Mouse (Mus musculus) MEL (cell line): ENCODE results near the gene Arhgef39. TPM values are rescaled to one million over a fixed set of nuclear protein-coding genes. Genes with fewer than 3 reads are reported as not detected.

ENCODE experiments used
- DNase-seq: peaks from one replicate; pipeline ENCODE4 v3.0.0; 2011; ENCODE audit warnings: low read depth, low spot score
- H3K27ac ChIP-seq: 2 replicates; pipeline ENCODE4 v1.5.1; 2012; ENCODE audit warnings: low read depth, mild to moderate bottlenecking, control low read depth, low read length, moderate library complexity; ENCODE audit not compliant: control insufficient read depth
- H3K27me3 ChIP-seq, 2 experiments: fragments of 150-350 bp in 1 of 2; sonication (generic) in 1 of 2; 2 replicates each; pipeline ENCODE4 v1.6.1; 2012; ENCODE audit warnings: low read length in 2 of 2, mild to moderate bottlenecking in 2 of 2, improper control_type of control experiment in 1 of 2, moderate library complexity in 1 of 2; ENCODE audit not compliant: insufficient read depth in 2 of 2, control insufficient read depth in 1 of 2
- H3K36me3 ChIP-seq, 2 experiments: 2 replicates each; pipeline ENCODE4 v1.6.1; 2012 to 2014; ENCODE audit warnings: low read length in 2 of 2, improper control_type of control experiment in 1 of 2, inconsistent platforms in 1 of 2, mild to moderate bottlenecking in 1 of 2; ENCODE audit not compliant: insufficient read depth in 2 of 2, control insufficient read depth in 1 of 2
- H3K4me1 ChIP-seq, 2 experiments: fragments of 150-350 bp in 1 of 2; sonication (generic) in 1 of 2; 2 replicates each; pipeline ENCODE4 v1.6.1; 2012; ENCODE audit warnings: low read length in 2 of 2, improper control_type of control experiment in 1 of 2, mild to moderate bottlenecking in 1 of 2; ENCODE audit not compliant: insufficient read depth in 2 of 2, control insufficient read depth in 1 of 2
- H3K4me3 ChIP-seq, 2 experiments: fragments of 150-350 bp in 1 of 2; sonication (generic) in 1 of 2; 2 replicates each; pipeline ENCODE4 v1.5.1; 2012; ENCODE audit warnings: low read depth in 2 of 2, low read length in 2 of 2, mild to moderate bottlenecking in 2 of 2, moderate library complexity in 2 of 2, control low read depth in 1 of 2, improper control_type of control experiment in 1 of 2; ENCODE audit not compliant: control insufficient read depth in 1 of 2, insufficient read depth in 1 of 2
- H3K79me2 ChIP-seq: 2 replicates; pipeline ENCODE4 v1.6.1; 2012; ENCODE audit warnings: mild to moderate bottlenecking, low read length, moderate library complexity; ENCODE audit not compliant: control insufficient read depth, poor library complexity, insufficient read depth
- H3K9ac ChIP-seq: 2 replicates; pipeline ENCODE4 v1.6.1; 2012; ENCODE audit warnings: low read depth, mild to moderate bottlenecking, control low read depth, low read length, moderate library complexity; ENCODE audit not compliant: control insufficient read depth, poor library complexity, severe bottlenecking
- H3K9me3 ChIP-seq: fragments of 150-350 bp; sonication (generic); replicated peaks from 2 replicates; pipeline ENCODE4 v1.6.1; 2012; ENCODE audit warnings: mild to moderate bottlenecking, low read length, improper control_type of control experiment, moderate library complexity; ENCODE audit not compliant: insufficient read depth
- CHD1 ChIP-seq: IDR thresholded peaks from 2 replicates; pipeline ENCODE4 v1.6.1; 2012; ENCODE audit warnings: low read depth, mild to moderate bottlenecking, inconsistent platforms, low read length, improper control_type of control experiment
- CHD2 ChIP-seq: IDR thresholded peaks from 2 replicates; pipeline ENCODE4 v1.6.1; 2011; ENCODE audit warnings: low read length, improper control_type of control experiment
- E2F4 ChIP-seq: IDR thresholded peaks from 2 replicates; pipeline ENCODE4 v1.6.1; 2011; ENCODE audit warnings: low read depth, low read length, improper control_type of control experiment, borderline replicate concordance
- ELF1 ChIP-seq: IDR thresholded peaks from 2 replicates; pipeline ENCODE4 v1.6.1; 2014; ENCODE audit warnings: low read depth, mild to moderate bottlenecking, inconsistent platforms, low read length, improper control_type of control experiment, moderate library complexity
- EP300 ChIP-seq, 2 experiments: IDR thresholded peaks; 2 replicates each; pipeline ENCODE4 v1.6.1; 2011; ENCODE audit warnings: improper control_type of control experiment in 2 of 2, low read length in 2 of 2, low read depth in 1 of 2, mild to moderate bottlenecking in 1 of 2
- ETS1 ChIP-seq: IDR thresholded peaks from 2 replicates; pipeline ENCODE4 v1.6.1; 2012; ENCODE audit warnings: low read depth, mild to moderate bottlenecking, inconsistent platforms, low read length, improper control_type of control experiment, moderate library complexity
- GABPA ChIP-seq: IDR thresholded peaks from 2 replicates; pipeline ENCODE4 v1.6.1; 2012; ENCODE audit warnings: low read depth, mild to moderate bottlenecking, inconsistent platforms, low read length, improper control_type of control experiment, moderate library complexity
- HCFC1 ChIP-seq: IDR thresholded peaks from 2 replicates; pipeline ENCODE4 v1.6.1; 2012; ENCODE audit warnings: low read depth, mild to moderate bottlenecking, inconsistent platforms, low read length, improper control_type of control experiment, moderate library complexity
- KAT2A ChIP-seq: conservative IDR thresholded peaks from 2 replicates; pipeline ENCODE4 v1.6.1; 2012; ENCODE audit warnings: low read depth, low read length, improper control_type of control experiment, inconsistent platforms
- MAFK ChIP-seq: IDR thresholded peaks from 2 replicates; pipeline ENCODE4 v1.6.1; 2011; ENCODE audit warnings: low read depth, mild to moderate bottlenecking, low read length, improper control_type of control experiment, borderline replicate concordance
- MAX ChIP-seq: IDR thresholded peaks from 2 replicates; pipeline ENCODE4 v1.6.1; 2011; ENCODE audit warnings: low read length, improper control_type of control experiment
- MAZ ChIP-seq: IDR thresholded peaks from 2 replicates; pipeline ENCODE4 v1.6.1; 2012; ENCODE audit warnings: low read depth, mild to moderate bottlenecking, inconsistent platforms, low read length, improper control_type of control experiment
- MXI1 ChIP-seq: IDR thresholded peaks from 2 replicates; pipeline ENCODE4 v1.6.1; 2011; ENCODE audit warnings: mild to moderate bottlenecking, low read depth, low read length, improper control_type of control experiment
- MYB ChIP-seq: IDR thresholded peaks from 2 replicates; pipeline ENCODE4 v1.6.1; 2011; ENCODE audit warnings: mild to moderate bottlenecking, low read depth, low read length, improper control_type of control experiment
- MYC ChIP-seq: IDR thresholded peaks from 2 replicates; pipeline ENCODE4 v1.6.1; 2011; ENCODE audit warnings: low read depth, mild to moderate bottlenecking, low read length, improper control_type of control experiment, moderate library complexity
- NRF1 ChIP-seq: IDR thresholded peaks from 2 replicates; pipeline ENCODE4 v1.6.1; 2014; ENCODE audit warnings: low read depth, mild to moderate bottlenecking, inconsistent platforms, low read length, improper control_type of control experiment, moderate library complexity; ENCODE audit not compliant: poor library complexity, insufficient read depth, severe bottlenecking
- POLR2A ChIP-seq, 2 experiments: IDR thresholded peaks; 2 replicates each; pipeline ENCODE4 v1.6.1; 2011 to 2012; ENCODE audit warnings: low read length in 2 of 2, mild to moderate bottlenecking in 2 of 2, control low read depth in 1 of 2, improper control_type of control experiment in 1 of 2, low read depth in 1 of 2, moderate library complexity in 1 of 2; ENCODE audit not compliant: control insufficient read depth in 1 of 2, insufficient read depth in 1 of 2, poor library complexity in 1 of 2
- POLR2AphosphoS2 ChIP-seq: IDR thresholded peaks from 2 replicates; pipeline ENCODE4 v1.6.1; 2011; ENCODE audit warnings: low read length, improper control_type of control experiment
- TBP ChIP-seq: IDR thresholded peaks from 2 replicates; pipeline ENCODE4 v1.8.0; 2011; ENCODE audit warnings: low read depth, low read length, improper control_type of control experiment
- TCF12 ChIP-seq: IDR thresholded peaks from 2 replicates; pipeline ENCODE4 v1.6.1; 2014; ENCODE audit warnings: low read depth, mild to moderate bottlenecking, inconsistent platforms, low read length, improper control_type of control experiment, moderate library complexity
- UBTF ChIP-seq: IDR thresholded peaks from 2 replicates; pipeline ENCODE4 v1.6.1; 2012; ENCODE audit warnings: low read depth, mild to moderate bottlenecking, inconsistent platforms, low read length, improper control_type of control experiment, moderate library complexity, borderline replicate concordance; ENCODE audit not compliant: insufficient read depth
- USF1 ChIP-seq: IDR thresholded peaks from 2 replicates; pipeline ENCODE4 v1.6.1; 2014; ENCODE audit warnings: low read depth, mild to moderate bottlenecking, inconsistent platforms, low read length, improper control_type of control experiment, moderate library complexity
- USF2 ChIP-seq, 2 experiments: IDR thresholded peaks; 2 replicates each; pipeline ENCODE4 v1.6.1; 2011 to 2012; ENCODE audit warnings: improper control_type of control experiment in 2 of 2, low read length in 2 of 2, borderline replicate concordance in 1 of 2, inconsistent platforms in 1 of 2, low read depth in 1 of 2, mild to moderate bottlenecking in 1 of 2; ENCODE audit not compliant: insufficient read depth in 1 of 2
- ZC3H11A ChIP-seq: IDR thresholded peaks from 2 replicates; pipeline ENCODE4 v1.6.1; 2012; ENCODE audit warnings: low read depth, mild to moderate bottlenecking, inconsistent platforms, low read length, improper control_type of control experiment
- ZMIZ1 ChIP-seq: IDR thresholded peaks from 2 replicates; pipeline ENCODE4 v1.6.1; 2012; ENCODE audit warnings: low read depth, mild to moderate bottlenecking, inconsistent platforms, low read length, improper control_type of control experiment, moderate library complexity
- polyA plus RNA-seq, 2 experiments: library from polyadenylated mRNA; stranded (reverse) in 1 of 2; unstranded in 1 of 2; fragments of >175 nt in 1 of 2; fragments of >200 nt in 1 of 2; gene quantifications; 2 replicates each; pipeline versions ENCODE4 v1.2.1 to v1.2.4; 2012; ENCODE audit warnings: low replicate concordance in 2 of 2, low read depth in 1 of 2; ENCODE audit not compliant: insufficient read length in 2 of 2, insufficient read depth in 1 of 2, missing spikeins in 1 of 2
- total RNA-seq: library from RNA; depleted of rRNA; stranded (reverse); fragments of 300-350 nt; gene quantifications from 2 replicates; pipeline ENCODE4 v1.2.3, GENCODE M21; 2012

The Arhgef39 gene
- total and polyA plus RNA-seq, 3 experiments: 26.3 to 56.7 TPM; not detected in 1

DNA sequence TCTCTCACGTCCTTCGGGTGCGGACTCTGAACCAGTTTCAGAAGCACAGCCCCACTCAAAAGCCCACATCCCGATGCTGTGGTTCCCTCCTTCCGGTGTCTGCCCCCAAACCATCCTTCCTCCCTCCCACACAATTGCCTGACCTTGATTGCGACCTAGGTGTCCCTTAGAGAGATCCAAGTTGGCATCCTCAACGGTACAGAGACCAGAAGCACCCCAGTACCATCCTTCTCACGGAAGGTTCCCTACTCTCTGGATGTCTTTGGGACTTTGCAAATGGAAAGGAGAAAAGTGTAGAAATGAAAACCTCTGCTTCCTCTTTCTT, 21.0 kb downstream of the Arhgef39 start:
- Histone ChIP-seq H3K36me3 (peaks cover 0 to 11% of the 10 kb centered on the region in 2 experiments; a peak in 2 of 4 replicates), H3K27me3 (no peaks in the 10 kb centered on the region), H3K9ac (peak overlapping the region; percentile 45), H3K27ac (peak overlapping the region; percentile 82), H3K9me3 (no peaks in the 10 kb centered on the region), H3K79me2 (no peaks in the 10 kb centered on the region), H3K4me3 (peak overlapping the region; percentile 62 to 82), H3K4me1 (peaks cover 0 to 17% of the 10 kb centered on the region in 2 experiments; a peak in 2 of 4 replicates)
- DNase-seq: no peak
- TF ChIP-seq ZC3H11A (no peak), GABPA (no peak), MAFK (no peak), POLR2A (IDR thresholded peaks at IDR 0.05; ENCODE audit: control insufficient read depth in 1 of 2, insufficient read depth in 1 of 2, low read depth in 1 of 2, low read length in 2 of 2, poor library complexity in 1 of 2) (peak in 1 of 2 experiments; percentile 49; a peak in 1 of 4 replicates), MAX (no peak), CHD1 (no peak), NRF1 (no peak), CHD2 (no peak), EP300 (IDR thresholded peaks at IDR 0.05; ENCODE audit: low read depth in 1 of 2, low read length in 2 of 2) (peak in 1 of 2 experiments; percentile 15; a peak in 1 of 4 replicates), MXI1 (peak; percentile 61), MAZ (0 out of 2 replicates have a peak, but pooled peaks have one; percentile 24), HCFC1 (no peak), E2F4 (no peak), TCF12 (no peak), POLR2AphosphoS2 (no peak), KAT2A (no peak), MYC (no peak), ELF1 (no peak; the same call in 1 of the 2 replicates), ZMIZ1 (no peak), UBTF (no peak), USF2 (IDR thresholded peaks at IDR 0.05; ENCODE audit: borderline replicate concordance in 1 of 2, insufficient read depth in 1 of 2, low read depth in 1 of 2, low read length in 2 of 2) (no peak), ETS1 (no peak), TBP (no peak; the same call in 1 of the 2 replicates), MYB (no peak), USF1 (no peak)
